Mouse (Mus musculus) cortical plate, adult 2 months (tissue): ENCODE results near the gene Pom121.

ENCODE experiments used
- CTCF ChIP-seq: fragments of 200-500 bp; IDR thresholded peaks from 2 replicates; pipeline ENCODE4 v1.5.1; 2011; ENCODE audit warnings: mild to moderate bottlenecking, control low read depth, low read length; ENCODE audit not compliant: insufficient read depth; ENCODE audit errors: extremely low read depth
- POLR2A ChIP-seq: fragments of 200-500 bp; IDR thresholded peaks from 2 replicates; pipeline ENCODE4 v1.6.1; 2011; ENCODE audit warnings: mild to moderate bottlenecking, low read length, control low read depth; ENCODE audit not compliant: insufficient read depth; ENCODE audit errors: extremely low read depth

GRCm38 (mm10) chr5:135357556-135357955 lies 36.8 kb downstream of the Pom121 start:
- TF ChIP-seq POLR2A (no peak), CTCF (no peak)
